Mouse (Mus musculus) heart, postnatal 4 days (tissue): Measurements from ENCODE around the gene Per1. TPM values are rescaled to one million over a fixed set of nuclear protein-coding genes. Genes with fewer than 3 reads are reported as not detected.

Experiments
- DNase-seq: peaks from one replicate; pipeline ENCODE4 v3.0.0; 2021
- total RNA-seq, 2 experiments: library from RNA; stranded (reverse); gene quantifications; 2 replicates each; pipeline ENCODE4 v1.2.3; 2021

The Per1 gene
- total RNA-seq, 2 experiments from 2014 or later = 42.6 to 55.6 TPM

GRCm38 (mm10) chr11:69099915-69100345, 4.9 kb downstream of the Per1 start:
- peak; percentile 97 for DNase-seq

GRCm38 (mm10) chr11:69100639-69101360, 5.8 kb downstream of the Per1 start:
- DNase-seq = peak; percentile 32

- DNase-seq = peak; percentile 17
Observed at GRCm38 (mm10) chr11:69101604-69102402, 6.8 kb downstream of the Per1 start.

GRCm38 (mm10) chr11:69102403-69102725, 7.3 kb downstream of the Per1 start:
- DNase-seq = peak; percentile 9

GRCm38 (mm10) chr11:69103121-69103520, 8.1 kb downstream of the Per1 start:
- peak; percentile 5 for DNase-seq

GRCm38 (mm10) chr11:69103531-69104435, 8.8 kb downstream of the Per1 start:
- peak; percentile 6 for DNase-seq

- peak; percentile 6 for DNase-seq
Observed at GRCm38 (mm10) chr11:69104487-69104886, 9.5 kb downstream of the Per1 start.

- peak; percentile 4 for DNase-seq
Observed at GRCm38 (mm10) chr11:69105227-69105626, 10.2 kb downstream of the Per1 start.

- DNase-seq = peak; percentile 12
Observed at GRCm38 (mm10) chr11:69105796-69106195, 10.8 kb downstream of the Per1 start.

GRCm38 (mm10) chr11:69106299-69106698, 11.3 kb downstream of the Per1 start:
- peak; percentile 19 for DNase-seq

- peak; percentile 11 for DNase-seq
Observed at GRCm38 (mm10) chr11:69106842-69107241, 11.8 kb downstream of the Per1 start.

- DNase-seq = no peak
Observed at GRCm38 (mm10) chr11:69107676-69108075, 12.7 kb downstream of the Per1 start.

- no peak for DNase-seq
Observed at GRCm38 (mm10) chr11:69108223-69108622, 13.2 kb downstream of the Per1 start.

GRCm38 (mm10) chr11:69109032-69109900, 14.2 kb downstream of the Per1 start:
- DNase-seq = peak; percentile 32

- DNase-seq = peak; percentile 98
Observed at GRCm38 (mm10) chr11:69110319-69111046, 15.5 kb downstream of the Per1 start.

- DNase-seq = no peak
Observed at GRCm38 (mm10) chr11:69111051-69111810, 16.2 kb downstream of the Per1 start.

GRCm38 (mm10) chr11:69111865-69112264, 16.8 kb downstream of the Per1 start:
- peak; percentile 18 for DNase-seq

GRCm38 (mm10) chr11:69114018-69114417, 19.0 kb downstream of the Per1 start:
- DNase-seq = no peak

GRCm38 (mm10) chr11:69114621-69115020, 19.6 kb downstream of the Per1 start:
- no peak for DNase-seq

GRCm38 (mm10) chr11:69116843-69117242, 21.8 kb downstream of the Per1 start:
- no peak for DNase-seq
